Mouse (Mus musculus) layer of hippocampus, adult 9-11 months (tissue): ENCODE data around the gene Pomgnt1.

Experiments used
- DNase-seq: peaks from one replicate; pipeline ENCODE4 v3.0.0; 2022

Gene Pomgnt1

GRCm38 (mm10) chr4:116140801-116141574 is 17.3 kb downstream of the Pomgnt1 start:
- no peak for DNase-seq

- DNase-seq, result no peak
Observed at GRCm38 (mm10) chr4:116141736-116142135, 18.1 kb downstream of the Pomgnt1 start.

GRCm38 (mm10) chr4:116142269-116142668 is 18.6 kb downstream of the Pomgnt1 start:
- no peak for DNase-seq

- DNase-seq, result no peak
Observed at GRCm38 (mm10) chr4:116143317-116143811, 19.7 kb downstream of the Pomgnt1 start.

GRCm38 (mm10) chr4:116143891-116144717 is 20.5 kb downstream of the Pomgnt1 start:
- peak; percentile 63 for DNase-seq

GRCm38 (mm10) chr4:116149812-116150155 is 26.1 kb downstream of the Pomgnt1 start:
- DNase-seq, result no peak

GRCm38 (mm10) chr4:116150156-116150861 is 26.7 kb downstream of the Pomgnt1 start:
- no peak for DNase-seq

- DNase-seq, result no peak
Observed at GRCm38 (mm10) chr4:116150862-116151221, 27.2 kb downstream of the Pomgnt1 start.

GRCm38 (mm10) chr4:116151238-116151637 is 27.6 kb downstream of the Pomgnt1 start, which contains the start of gene Lurap1:
TSS of gene Lurap1 (minus strand) at chr4:116151338.
- DNase-seq, result no peak

- DNase-seq, result no peak
Observed at GRCm38 (mm10) chr4:116152702-116153101, 29.1 kb downstream of the Pomgnt1 start.

GRCm38 (mm10) chr4:116157882-116158281 is 34.2 kb downstream of the Pomgnt1 start:
- no peak for DNase-seq

GRCm38 (mm10) chr4:116159912-116160311 is 36.3 kb downstream of the Pomgnt1 start:
- DNase-seq, result no peak

GRCm38 (mm10) chr4:116160769-116161168 is 37.1 kb downstream of the Pomgnt1 start:
- peak; percentile 88 for DNase-seq

- no peak for DNase-seq
Observed at GRCm38 (mm10) chr4:116162142-116162541, 38.5 kb downstream of the Pomgnt1 start.

- DNase-seq, result no peak
Observed at GRCm38 (mm10) chr4:116164759-116165554, 41.3 kb downstream of the Pomgnt1 start.

- no peak for DNase-seq
Observed at GRCm38 (mm10) chr4:116165708-116166407, 42.2 kb downstream of the Pomgnt1 start.

- no peak for DNase-seq
Observed at GRCm38 (mm10) chr4:116167404-116167803, 43.8 kb downstream of the Pomgnt1 start, which contains the start of gene Tspan1. TSS of gene Tspan1 (minus strand) at chr4:116167601.

- DNase-seq, result peak; percentile 71
Observed at GRCm38 (mm10) chr4:116168617-116169352, 45.1 kb downstream of the Pomgnt1 start.

GRCm38 (mm10) chr4:116169353-116169672 is 45.7 kb downstream of the Pomgnt1 start:
- no peak for DNase-seq

- no peak for DNase-seq
Observed at GRCm38 (mm10) chr4:116173072-116173471, 49.4 kb downstream of the Pomgnt1 start, which contains the start of the genes 1700042G07Rik and Gm49337. TSS of gene 1700042G07Rik (plus strand) at chr4:116173372. TSS of gene Gm49337 (plus strand) at chr4:116173384.

GRCm38 (mm10) chr4:116173752-116174151 is 50.1 kb downstream of the Pomgnt1 start:
- DNase-seq, result no peak
